Mouse (Mus musculus) activated CD4-positive, CD25-positive, alpha-beta regulatory T cell, adult 9 weeks (primary cell): ENCODE results near the gene Pdp2. TPM values are rescaled to one million over a fixed set of nuclear protein-coding genes. Genes with fewer than 3 reads are reported as not detected.

Source experiments
- polyA plus RNA-seq: library from polyadenylated mRNA; unstranded; fragments of 100-300 nt; shearing (Covaris generic); gene quantifications from one replicate; pipeline ENCODE4 v1.2.1, GENCODE M21; 2017

The Pdp2 gene
- 6.7 TPM for polyA plus RNA-seq

GRCm38 (mm10) chr8:104591133-104591834, at the start of gene Pdp2:
TSS of gene Pdp2 (plus strand) at chr8:104591451.

GRCm38 (mm10) chr8:104624161-104624560, 32.9 kb downstream of the Pdp2 start, which contains the start of gene Cdh16:
TSS of gene Cdh16 (minus strand) at chr8:104624396.

GRCm38 (mm10) chr8:104630981-104631663, 39.9 kb downstream of the Pdp2 start, which contains the start of gene Rrad:
TSS of gene Rrad (minus strand) at chr8:104631327.

GRCm38 (mm10) chr8:104641426-104642323, 50.4 kb downstream of the Pdp2 start, which contains the start of gene Ciao2b:
TSS of gene Ciao2b (minus strand) at chr8:104641965.

Other genes starting within 250 kb of the Pdp2 start
- gene Cmtm4, start 195.6 kb upstream of the Pdp2 start, polyA plus RNA-seq = 0.20 TPM
- 41.9 TPM for gene Dync1li2, start 148.4 kb upstream of the Pdp2 start, polyA plus RNA-seq
- gene Terb1, start 81.5 kb upstream of the Pdp2 start, polyA plus RNA-seq = 0.10 TPM
- gene Nae1, start 56.8 kb upstream of the Pdp2 start, polyA plus RNA-seq = 92.9 TPM
- gene Car7, start 56.8 kb upstream of the Pdp2 start, polyA plus RNA-seq = 2.7 TPM
- not detected for gene Cdh16, start 32.9 kb downstream of the Pdp2 start, polyA plus RNA-seq
- 32.8 TPM for gene Rrad, start 39.9 kb downstream of the Pdp2 start, polyA plus RNA-seq
- gene Ciao2b, start 50.5 kb downstream of the Pdp2 start, polyA plus RNA-seq = 153 TPM
- not detected for gene Ces2a, start 142.6 kb downstream of the Pdp2 start, polyA plus RNA-seq
- gene Ces2b, start 240.1 kb downstream of the Pdp2 start, polyA plus RNA-seq = not detected